Mouse (Mus musculus) embryo, embryonic 9.5 days (tissue): ENCODE data around the gene Mcf2l.

Experiments used
- DNase-seq: peaks from one replicate; pipeline ENCODE4 v3.0.0-alpha.2; 2017; ENCODE audit errors: extremely low spot score

Gene Mcf2l

DNA sequence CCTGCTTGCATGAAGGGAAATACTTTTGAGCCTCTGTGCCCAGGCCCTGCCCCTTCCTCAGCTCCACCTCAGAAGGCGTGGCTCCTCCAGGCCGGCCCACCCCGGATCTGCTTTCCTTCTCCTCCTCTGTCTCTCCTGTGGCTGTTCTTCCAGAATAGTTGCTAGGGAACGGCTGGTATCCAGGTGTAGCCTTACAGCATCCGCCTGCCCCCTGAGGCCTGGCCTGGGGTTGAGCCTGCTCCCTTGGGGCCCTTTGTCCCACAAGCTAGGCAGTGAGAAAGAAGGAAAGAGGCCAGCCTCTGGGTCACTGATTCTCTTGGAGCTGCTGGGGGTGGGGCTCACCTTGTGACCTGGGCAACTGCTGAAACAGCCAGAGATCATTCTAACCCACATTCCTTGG is 38.4 kb downstream of the Mcf2l start:
- DNase-seq = peak; percentile 71

- peak; percentile 72 for DNase-seq
Observed at GRCm38 (mm10) chr8:12915187-12916006, 41.8 kb downstream of the Mcf2l start.

- no peak for DNase-seq
Observed at GRCm38 (mm10) chr8:12916156-12916900, 42.7 kb downstream of the Mcf2l start.

DNA sequence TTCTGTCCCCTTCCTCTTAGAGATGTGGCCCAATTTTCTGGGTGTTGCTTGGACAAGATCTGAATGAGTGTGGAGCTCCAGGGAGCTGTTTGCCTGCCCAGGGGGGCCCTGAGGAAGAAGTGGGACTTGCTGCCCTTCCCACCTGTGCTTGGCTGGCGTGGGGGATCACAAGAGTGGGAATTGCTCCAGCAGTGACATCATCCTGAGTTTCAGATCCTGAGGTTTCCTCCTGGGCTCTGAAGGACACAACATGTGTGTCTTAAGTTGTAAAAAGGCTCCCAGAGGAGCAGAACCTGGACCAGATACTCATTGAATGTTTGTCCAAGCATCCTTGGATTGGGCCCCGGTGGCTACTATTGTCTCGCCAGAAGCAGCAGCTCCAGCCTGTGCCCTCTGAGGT is 43.4 kb downstream of the Mcf2l start:
- DNase-seq = no peak

- DNase-seq = no peak
Observed at GRCm38 (mm10) chr8:12917831-12918230, 44.2 kb downstream of the Mcf2l start.

- no peak for DNase-seq
Observed at GRCm38 (mm10) chr8:12920599-12920998, 47.0 kb downstream of the Mcf2l start.

- DNase-seq = no peak
Observed at GRCm38 (mm10) chr8:12925051-12925450, 51.4 kb downstream of the Mcf2l start.

DNA sequence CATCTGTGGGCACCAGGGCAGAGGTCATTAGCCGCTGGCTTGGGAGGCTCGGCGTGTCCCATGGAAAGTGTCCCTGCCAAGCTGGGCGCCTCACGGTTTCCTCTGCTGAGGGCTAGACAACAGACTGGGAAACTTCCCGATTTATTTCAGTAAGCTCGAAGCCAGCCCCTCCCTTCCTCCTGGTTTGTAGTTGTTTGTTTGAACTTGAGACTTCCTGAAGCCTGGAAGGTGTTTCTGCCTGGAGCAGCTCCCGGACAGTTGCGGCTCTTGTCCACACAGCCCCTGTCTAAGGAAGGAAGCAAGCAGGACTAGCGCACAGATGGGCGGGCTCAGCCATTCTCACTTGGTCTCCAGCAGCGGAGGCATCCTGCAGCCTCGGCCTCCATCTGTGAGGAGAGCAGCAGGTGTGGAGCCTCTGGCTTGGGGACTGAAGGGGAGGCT is 52.4 kb downstream of the Mcf2l start:
- no peak for DNase-seq

DNA sequence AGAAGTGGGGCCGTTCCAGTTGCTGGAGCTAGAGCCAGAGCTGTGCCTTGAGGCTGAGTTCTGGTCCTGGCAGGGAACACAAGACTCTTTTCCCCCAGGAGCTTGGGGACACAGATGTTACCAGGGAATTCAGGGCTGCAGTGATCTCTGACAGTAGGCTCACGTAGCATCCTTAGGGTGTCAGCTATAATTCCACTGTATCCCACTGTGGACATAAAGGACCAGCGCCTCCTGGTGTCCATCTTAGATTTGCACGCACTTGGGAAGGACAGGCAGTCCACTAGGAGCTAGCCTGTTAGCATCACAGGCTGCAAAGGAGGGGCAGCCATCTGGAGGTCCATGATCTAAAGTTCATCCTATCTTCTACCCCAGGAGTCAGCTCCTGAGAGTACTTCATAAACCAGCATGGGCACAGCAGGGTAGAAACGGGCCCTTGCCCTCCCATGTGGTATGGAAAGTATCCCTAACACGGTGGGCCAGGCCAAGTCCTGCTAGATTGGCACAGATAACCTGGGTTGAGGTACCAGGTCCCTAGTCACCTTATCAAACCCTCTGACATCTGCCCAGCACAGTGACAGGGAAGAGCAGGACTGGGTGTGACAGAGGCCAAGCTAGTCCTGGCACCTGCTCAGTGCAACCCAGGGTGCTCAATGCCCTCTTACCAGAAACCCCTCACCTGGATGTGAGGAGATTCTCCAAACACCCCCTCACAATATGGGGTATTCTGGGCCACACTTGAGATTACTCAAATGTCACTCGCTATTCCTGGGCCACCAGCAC is 53.8 kb downstream of the Mcf2l start:
- peak; percentile 65 for DNase-seq

GRCm38 (mm10) chr8:12928033-12928432 is 54.4 kb downstream of the Mcf2l start:
- no peak for DNase-seq

- DNase-seq = no peak
Observed at GRCm38 (mm10) chr8:12928931-12929330, 55.3 kb downstream of the Mcf2l start.

GRCm38 (mm10) chr8:12930290-12930689 is 56.7 kb downstream of the Mcf2l start:
- peak; percentile 36 for DNase-seq

- peak; percentile 14 for DNase-seq
Observed at GRCm38 (mm10) chr8:12931426-12931825, 57.8 kb downstream of the Mcf2l start.

DNA sequence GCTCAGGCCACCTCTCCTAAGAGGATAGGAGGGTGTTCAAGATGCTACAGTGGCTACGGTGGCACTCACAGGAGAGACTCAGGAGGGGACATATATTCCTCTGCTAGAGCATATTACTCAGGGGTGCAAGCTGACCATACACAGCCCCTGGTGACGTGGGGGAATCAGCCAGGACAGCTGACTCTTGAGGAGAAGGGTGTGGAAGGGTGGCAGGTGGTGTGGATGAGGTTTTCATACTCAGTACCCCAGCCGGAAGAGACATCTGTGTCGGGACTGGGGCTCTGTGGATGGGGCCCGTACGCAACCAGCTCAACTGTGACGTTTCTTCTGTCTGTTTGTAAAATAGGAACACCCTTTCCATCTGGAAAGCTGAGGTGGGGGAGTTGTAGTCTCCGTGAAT is 58.9 kb downstream of the Mcf2l start:
- no peak for DNase-seq

DNA sequence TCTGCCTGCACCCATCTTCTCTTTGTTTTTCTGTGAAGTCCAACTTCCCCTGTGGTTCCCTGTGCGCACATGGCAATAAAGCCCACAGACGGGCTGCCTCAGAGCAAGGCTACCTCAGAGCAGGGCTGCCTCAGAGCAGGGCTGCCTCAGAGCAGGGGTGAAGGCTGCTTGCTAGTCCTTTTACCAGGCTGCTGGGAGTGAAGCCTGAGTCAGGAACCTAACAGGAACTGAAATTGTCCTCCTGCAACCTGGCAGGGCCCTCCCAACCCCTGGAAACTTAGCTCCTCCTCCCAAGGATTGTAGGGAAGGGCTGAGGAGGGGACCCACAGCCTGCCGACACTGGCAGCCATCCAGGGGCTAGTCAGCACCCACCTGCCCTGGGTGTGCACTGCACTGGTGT is 60.2 kb downstream of the Mcf2l start:
- DNase-seq = no peak

DNA sequence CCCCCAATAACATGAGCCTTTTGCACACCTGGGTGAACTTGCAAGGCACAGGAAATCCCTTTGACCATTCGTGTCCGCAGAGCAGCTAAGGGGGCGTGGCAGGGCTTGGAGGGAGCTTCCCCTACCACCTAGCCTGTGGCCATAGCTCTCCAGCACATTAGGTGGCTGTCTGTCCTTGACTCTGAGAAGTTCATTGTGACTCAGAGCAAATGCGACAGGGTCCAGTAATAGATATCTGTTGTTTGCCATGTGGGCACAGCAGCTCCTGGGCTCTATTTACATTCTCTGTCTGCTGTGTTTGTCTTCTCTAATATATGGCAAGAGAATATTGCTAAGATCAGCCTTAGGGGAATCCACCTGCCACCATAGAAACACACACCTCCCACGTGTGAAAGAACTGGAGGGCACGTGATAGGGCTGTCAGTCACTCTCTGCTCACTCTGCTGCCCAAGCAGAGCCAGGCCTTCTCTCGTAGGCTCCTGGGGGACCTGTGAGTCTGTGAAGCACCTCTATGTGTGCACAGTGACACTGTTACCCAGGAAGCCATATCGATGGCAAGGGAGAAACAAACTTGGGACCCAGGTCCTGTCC is 60.9 kb downstream of the Mcf2l start:
- no peak for DNase-seq

GRCm38 (mm10) chr8:12940549-12940948 is 66.9 kb downstream of the Mcf2l start:
- no peak for DNase-seq

GRCm38 (mm10) chr8:12941161-12941926 is 67.7 kb downstream of the Mcf2l start:
- DNase-seq = no peak

- DNase-seq = peak; percentile 48
Observed at GRCm38 (mm10) chr8:12947604-12948573, 74.3 kb downstream of the Mcf2l start.

- DNase-seq = no peak
Observed at GRCm38 (mm10) chr8:12948574-12948961, 75.0 kb downstream of the Mcf2l start.
